Mouse (Mus musculus) lung, adult 18-20 months (tissue): ENCODE results near the gene Olfr1277.

Source experiments
- DNase-seq, 2 experiments: peaks; one replicate each; pipeline ENCODE4 v3.0.0; 2022; ENCODE audit warnings: mixed read lengths in 2 of 2

Gene Olfr1277

DNA sequence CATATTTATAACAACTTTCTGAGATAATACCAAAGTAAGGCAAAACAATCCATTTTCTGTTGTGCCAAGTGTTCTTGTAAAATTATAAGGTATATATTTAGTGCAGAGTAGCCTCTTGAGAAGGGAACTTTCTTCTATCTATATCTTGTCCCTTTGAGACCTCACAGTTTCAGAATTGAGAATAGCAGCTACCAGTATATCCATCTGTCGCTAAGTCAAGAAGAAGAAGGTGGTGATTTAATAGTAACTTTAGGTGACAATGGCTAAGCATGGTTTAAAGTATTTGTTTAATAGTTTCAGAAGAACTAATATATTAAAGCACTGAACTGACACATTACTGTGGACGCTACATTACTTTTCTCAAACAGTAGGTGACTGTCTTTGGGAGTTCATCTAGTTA lies at the start of gene Olfr1277:
Gene Olfr1277, minus strand, starts transcription at position 101 of the 400 bp plus-strand sequence.
- DNase-seq, result no peak

DNA sequence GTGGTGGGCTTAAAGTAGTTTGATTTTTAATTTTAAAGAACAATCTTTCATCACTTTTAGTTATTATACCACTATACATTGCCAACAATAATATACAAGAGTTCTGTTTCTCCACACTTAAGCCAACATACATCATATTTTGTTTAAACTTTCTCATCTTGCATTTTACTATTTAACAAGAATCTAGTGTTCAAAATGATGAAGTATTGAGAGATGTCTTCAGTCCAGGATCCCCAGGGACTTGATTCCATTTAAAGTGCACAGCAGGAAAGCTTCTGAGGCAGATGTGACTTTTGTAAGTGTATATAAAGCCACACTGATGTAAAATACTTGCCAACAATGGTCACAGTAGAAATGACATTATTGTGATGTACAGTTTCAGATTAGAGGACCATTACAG lies 39.8 kb upstream of the Olfr1277 start, which contains the start of gene Olfr1280:
Gene Olfr1280, plus strand, starts transcription at position 301 of the 400 bp plus-strand sequence.
- no peak for DNase-seq

DNA sequence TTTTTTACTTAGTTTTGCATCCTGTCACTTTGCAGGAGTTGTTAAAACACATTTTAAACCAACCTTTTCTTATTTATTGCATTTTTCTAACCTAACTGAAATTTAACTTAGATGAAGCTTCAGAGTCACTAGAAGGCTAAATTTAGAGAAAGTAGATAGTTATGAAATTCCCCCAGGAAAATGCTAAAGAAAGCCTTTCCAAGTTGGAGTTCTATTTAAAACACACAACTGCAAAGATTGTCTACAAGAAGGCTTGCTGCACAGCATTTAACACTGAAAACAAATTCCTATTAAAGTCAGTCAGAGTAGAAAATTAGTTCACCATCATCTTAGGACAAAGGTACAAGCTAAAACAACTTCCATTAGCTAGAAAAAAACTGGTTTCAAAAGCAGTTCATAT lies 26.5 kb upstream of the Olfr1277 start, which contains the start of gene Olfr1279:
Gene Olfr1279, plus strand, starts transcription at position 262 of the 400 bp plus-strand sequence.
- DNase-seq, result no peak

DNA sequence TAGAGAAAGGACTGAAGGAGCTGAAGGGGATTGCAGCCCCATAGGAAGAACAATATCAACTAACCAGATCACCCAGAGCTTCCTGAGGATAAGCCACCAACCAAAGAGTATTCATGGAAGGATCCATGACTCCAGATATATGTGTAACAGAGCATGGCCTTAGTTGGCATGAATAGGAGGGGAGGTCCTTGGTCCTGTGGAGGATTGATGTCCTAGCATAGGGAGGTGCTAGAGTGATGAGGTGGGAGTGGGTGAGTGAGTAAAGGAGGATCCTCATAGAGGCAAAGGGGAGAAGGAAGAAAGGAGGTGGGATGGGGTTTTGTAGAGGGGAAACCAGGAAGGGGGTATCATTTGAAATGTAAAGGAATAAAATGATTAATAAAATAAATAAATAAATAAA lies 24.6 kb upstream of the Olfr1277 start:
- no peak for DNase-seq

DNA sequence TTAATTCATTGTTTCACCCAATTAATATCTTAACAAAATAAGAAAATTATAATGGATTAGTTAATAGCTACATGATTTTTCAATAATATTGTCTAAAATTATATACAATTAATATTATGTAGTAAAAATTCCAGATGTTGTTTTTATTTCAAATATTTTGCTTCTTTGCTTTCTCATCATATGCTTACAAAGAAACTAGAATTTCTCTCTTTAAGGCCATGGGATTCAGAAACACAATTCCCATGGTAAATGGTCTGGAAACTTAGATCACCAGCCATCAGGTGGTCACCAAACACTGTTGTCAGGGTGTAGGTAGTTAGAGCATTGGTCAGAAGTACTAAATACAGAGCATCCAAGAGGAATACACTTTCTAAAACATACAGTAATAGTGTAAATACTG lies 15.9 kb upstream of the Olfr1277 start, which contains the start of gene Olfr1278:
Gene Olfr1278, plus strand, starts transcription at position 301 of the 400 bp plus-strand sequence.
- DNase-seq, result no peak

DNA sequence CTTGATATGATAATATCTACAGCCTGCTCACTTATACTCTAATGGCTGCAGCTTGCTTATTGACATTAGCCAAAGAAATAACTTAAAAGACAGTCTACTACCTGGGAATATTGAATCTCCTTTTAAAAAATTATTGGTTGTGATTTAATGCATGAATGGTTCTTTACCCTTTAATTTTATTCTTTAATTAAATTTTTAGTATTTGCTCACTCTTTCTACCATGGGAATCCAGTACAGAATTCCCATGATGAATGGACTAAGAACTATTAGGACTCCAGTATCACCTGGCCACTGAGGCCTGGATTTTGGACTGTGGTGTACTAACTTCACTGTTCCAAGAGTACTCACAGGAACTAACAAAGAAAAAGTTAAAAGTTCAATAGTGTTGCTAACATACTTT lies 19.7 kb downstream of the Olfr1277 start, which contains the start of gene Olfr1276:
Gene Olfr1276, plus strand, starts transcription at position 301 of the 400 bp plus-strand sequence.
- DNase-seq, result no peak

DNA sequence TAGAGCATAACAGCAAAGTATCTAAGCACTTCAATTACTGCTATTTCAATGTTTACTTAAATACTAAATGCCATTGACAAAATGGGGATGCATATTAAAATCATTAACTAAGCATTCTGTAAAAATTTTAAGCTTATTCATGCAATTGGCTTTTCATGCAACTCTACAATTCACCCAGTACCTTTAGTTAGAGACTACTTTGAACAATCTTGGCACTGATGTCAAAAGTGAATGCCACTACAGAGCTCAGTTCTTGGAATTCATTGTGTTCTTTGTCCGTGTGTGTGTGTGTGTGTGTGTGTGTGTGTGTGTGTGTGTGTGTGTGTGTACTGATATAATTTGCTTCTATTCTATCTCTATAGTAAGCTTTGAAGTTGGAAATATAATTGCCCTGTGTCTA lies 38.7 kb downstream of the Olfr1277 start, which contains the start of gene Olfr1275:
Gene Olfr1275, minus strand, starts transcription at position 101 of the 400 bp plus-strand sequence.
- no peak for DNase-seq

DNA sequence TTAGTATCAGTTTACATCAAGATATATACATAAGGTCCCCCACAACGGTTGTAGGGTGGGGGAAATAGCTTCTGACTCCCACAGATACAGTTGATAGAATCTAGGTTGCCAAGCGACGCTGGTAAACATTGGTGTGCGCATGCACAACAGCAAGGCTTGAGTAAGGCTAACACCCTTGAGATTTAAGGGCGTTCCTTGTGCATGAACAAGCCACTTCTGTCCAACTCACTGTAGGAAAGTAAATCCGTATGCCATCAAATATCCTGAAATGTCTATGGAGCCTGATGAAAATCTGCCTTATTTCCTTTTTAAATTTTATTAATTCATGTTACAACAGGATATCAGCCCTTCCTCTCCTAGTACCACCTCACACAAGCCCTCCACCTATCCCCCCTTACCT lies 44.4 kb downstream of the Olfr1277 start, which contains the start of gene 4930430A15Rik:
Gene 4930430A15Rik, minus strand, starts transcription at position 101 of the 400 bp plus-strand sequence.
- DNase-seq, result no peak
